Mouse (Mus musculus): ENCODE data around the gene Cct7. TPM values are rescaled to one million over a fixed set of nuclear protein-coding genes. Genes with fewer than 3 reads are reported as not detected.
"Not testable (repeated sequence)": the region's sequence is repeated elsewhere in the genome, so short reads cannot be mapped to it uniquely, and the experiment has no call there.

The Cct7 gene
- polyA plus RNA-seq, 1 experiment from 2014 or later = 644 TPM

DNA sequence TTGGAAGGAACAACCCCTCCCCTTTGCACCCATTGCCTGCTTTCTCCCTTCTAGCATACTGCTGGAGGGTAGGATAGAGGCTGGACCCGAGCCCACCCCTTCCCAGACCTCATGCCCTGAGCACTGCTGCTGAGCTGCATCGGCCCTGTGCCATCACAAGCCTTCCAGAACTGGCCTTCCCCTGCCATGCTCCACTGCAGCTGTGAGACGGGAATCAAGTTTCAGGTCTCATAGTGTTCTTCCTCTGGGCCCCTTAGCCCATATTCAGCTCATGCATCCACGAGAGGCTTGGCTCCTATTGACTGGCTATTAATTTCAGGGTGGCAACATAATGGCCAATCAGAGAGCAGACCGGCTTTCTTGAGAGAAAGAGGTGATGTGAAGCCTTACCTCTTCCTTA lies 6.0 kb upstream of the Cct7 start:
- Histone ChIP-seq H3K9ac (ENCODE audit: low read depth, low read length) (no peak overlapping the region), H3K36me3 (ENCODE audit: control insufficient read depth, insufficient read depth, low read length) (peaks cover 8% of the 10 kb centered on the region; the same call in 1 of the 2 replicates), H3K4me2 (replicated peaks; ENCODE audit: low read depth, low read length) (no peak overlapping the region), H3K27me3 (ENCODE audit: control insufficient read depth, insufficient read depth, low read length) (no peaks in the 10 kb centered on the region), H3K27ac (ENCODE audit: low read depth, low read length) (no peak overlapping the region), H3K4me3 (ENCODE audit: low read depth, low read length) (no peak overlapping the region), H3K9me3 (ENCODE audit: control insufficient read depth, low read length) (no peaks in the 10 kb centered on the region), H3K4me1 (replicated peaks; ENCODE audit: control insufficient read depth, insufficient read depth, low read length) (no peaks in the 10 kb centered on the region)
- no peak for DNase-seq (ENCODE audit: low spot score)
- 83% methylated on average over 5 of the region's 5 CpGs for WGBS
- no peak for ATAC-seq (ENCODE audit: low FRiP score)

- Histone ChIP-seq H3K9me3 (ENCODE audit: control insufficient read depth, low read length) (no peaks in the 10 kb centered on the region), H3K36me3 (ENCODE audit: control insufficient read depth, insufficient read depth, low read length) (peaks cover 8% of the 10 kb centered on the region; the same call in 1 of the 2 replicates), H3K4me1 (replicated peaks; ENCODE audit: control insufficient read depth, insufficient read depth, low read length) (no peaks in the 10 kb centered on the region), H3K9ac (ENCODE audit: low read depth, low read length) (no peak overlapping the region), H3K27ac (ENCODE audit: low read depth, low read length) (no peak overlapping the region), H3K4me2 (replicated peaks; ENCODE audit: low read depth, low read length) (no peak overlapping the region), H3K27me3 (ENCODE audit: control insufficient read depth, insufficient read depth, low read length) (no peaks in the 10 kb centered on the region), H3K4me3 (ENCODE audit: low read depth, low read length) (no peak overlapping the region)
- ATAC-seq (ENCODE audit: low FRiP score) = no peak
- 86% methylated on average over 6 of the region's 6 CpGs for WGBS
- DNase-seq (ENCODE audit: low spot score) = no peak
Observed at GRCm38 (mm10) chr6:85447351-85447750, 4.0 kb upstream of the Cct7 start.

DNA sequence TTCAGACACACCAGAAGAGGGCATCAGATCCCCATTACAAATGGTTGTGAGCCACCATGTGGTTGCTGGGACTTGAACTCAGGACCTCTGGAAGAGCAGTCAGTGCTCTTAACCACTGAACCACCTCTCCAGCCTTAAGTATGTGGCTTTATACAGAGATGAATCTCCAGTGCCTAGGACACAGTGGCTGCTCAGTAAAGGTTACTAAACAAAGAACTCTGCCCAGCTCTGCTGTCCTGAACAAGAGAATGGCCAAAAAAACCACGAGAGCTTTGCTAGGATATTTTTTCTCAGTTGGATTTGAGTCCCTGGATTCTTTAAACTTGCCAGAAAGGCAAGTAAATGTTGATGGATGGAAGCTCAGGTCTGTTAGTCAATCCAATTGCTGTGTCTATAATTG lies 1.2 kb upstream of the Cct7 start:
- not testable (repeated sequence) for H3K4me1 ChIP-seq (replicated peaks; ENCODE audit: control insufficient read depth, insufficient read depth, low read length); H3K36me3 ChIP-seq (ENCODE audit: control insufficient read depth, insufficient read depth, low read length); H3K4me3 ChIP-seq (ENCODE audit: low read depth, low read length); H3K9me3 ChIP-seq (ENCODE audit: control insufficient read depth, low read length); H3K27ac ChIP-seq (ENCODE audit: low read depth, low read length); DNase-seq (ENCODE audit: low spot score); ATAC-seq (ENCODE audit: low FRiP score); H3K9ac ChIP-seq (ENCODE audit: low read depth, low read length); H3K27me3 ChIP-seq (ENCODE audit: control insufficient read depth, insufficient read depth, low read length)
- 71% methylated on average over 1 of the region's 1 CpGs for WGBS
- peak overlapping the region; percentile 91; the same call in 1 of the 2 replicates for H3K4me2 ChIP-seq (replicated peaks; ENCODE audit: low read depth, low read length)

DNA sequence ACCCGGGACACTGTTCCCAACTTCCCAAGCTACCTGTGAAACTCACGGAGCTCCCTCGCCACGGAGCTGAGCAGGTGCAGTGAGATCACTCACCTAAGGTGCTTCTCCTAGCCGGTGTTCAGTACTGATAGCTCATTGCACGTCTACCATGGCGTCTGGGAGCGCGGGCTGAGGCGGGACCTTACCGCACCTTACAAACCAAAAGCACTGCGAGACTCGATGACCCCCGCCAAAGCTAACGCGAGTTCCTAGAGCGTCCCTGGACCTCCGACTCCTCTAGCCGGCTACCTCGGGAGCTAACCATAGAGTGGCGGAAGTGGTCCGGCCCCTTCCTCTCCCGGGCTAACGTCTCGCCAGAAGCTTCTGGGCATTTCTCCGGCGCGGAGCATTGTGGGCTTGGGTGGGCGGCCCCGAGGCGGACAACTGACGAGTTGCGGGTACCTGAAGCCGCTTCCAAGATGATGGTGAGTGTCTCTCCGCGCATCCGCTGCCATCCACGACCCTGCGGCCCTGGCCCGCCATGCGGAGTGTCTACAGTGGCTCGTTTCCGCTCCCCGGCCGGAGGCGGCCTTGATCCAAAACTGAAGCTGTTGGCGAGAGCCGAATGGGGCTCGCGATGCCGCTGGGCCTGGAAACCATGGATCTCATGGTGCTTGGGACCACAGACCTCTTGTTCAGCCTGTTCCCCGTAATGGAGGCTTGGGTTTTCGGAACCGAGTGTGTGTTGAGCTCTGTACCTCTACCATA lies 523 bp downstream of the Cct7 start, which contains the start of gene Pradc1:
Gene Pradc1 (minus strand): TSS at position 307 of the 747 bp plus-strand sequence.
- peak within 1 kb of the TSS; percentile 96 for H3K9ac ChIP-seq (ENCODE audit: low read depth, low read length)
- peak within 1 kb of the TSS; percentile 91 for H3K27ac ChIP-seq (ENCODE audit: low read depth, low read length)
- H3K27me3 ChIP-seq (ENCODE audit: control insufficient read depth, insufficient read depth, low read length) = no peaks in the 10 kb centered on the region
- H3K9me3 ChIP-seq (ENCODE audit: control insufficient read depth, low read length) = no peaks in the 10 kb centered on the region
- under 1% methylated on average over 54 of the region's 54 CpGs for WGBS
- peak; percentile 93 for ATAC-seq (ENCODE audit: low FRiP score)
- peak within 1 kb of the TSS; percentile 91 for H3K4me2 ChIP-seq (replicated peaks; ENCODE audit: low read depth, low read length)
- H3K4me3 ChIP-seq (ENCODE audit: low read depth, low read length) = peak within 1 kb of the TSS; percentile 86
- peak; percentile 98 for DNase-seq (ENCODE audit: low spot score)
- H3K36me3 ChIP-seq (ENCODE audit: control insufficient read depth, insufficient read depth, low read length) = no peaks in the 10 kb centered on the region
- H3K4me1 ChIP-seq (replicated peaks; ENCODE audit: control insufficient read depth, insufficient read depth, low read length) = peaks cover 8% of the 10 kb centered on the region; the same call in 1 of the 2 replicates

GRCm38 (mm10) chr6:85452411-85452665 lies 1.0 kb downstream of the Cct7 start:
- Histone ChIP-seq H3K27ac (ENCODE audit: low read depth, low read length) (peak overlapping the region; percentile 91), H3K4me1 (replicated peaks; ENCODE audit: control insufficient read depth, insufficient read depth, low read length) (peaks cover 8% of the 10 kb centered on the region; the same call in 1 of the 2 replicates), H3K4me2 (replicated peaks; ENCODE audit: low read depth, low read length) (peak overlapping the region; percentile 91), H3K4me3 (ENCODE audit: low read depth, low read length) (peak overlapping the region; percentile 86), H3K9ac (ENCODE audit: low read depth, low read length) (peak overlapping the region; percentile 96), H3K36me3 (ENCODE audit: control insufficient read depth, insufficient read depth, low read length) (no peaks in the 10 kb centered on the region), H3K27me3 (ENCODE audit: control insufficient read depth, insufficient read depth, low read length) (no peaks in the 10 kb centered on the region), H3K9me3 (ENCODE audit: control insufficient read depth, low read length) (no peaks in the 10 kb centered on the region)
- ATAC-seq (ENCODE audit: low FRiP score) (no peak; the same call in 1 of the 2 replicates), DNase-seq (ENCODE audit: low spot score) (no peak)
- under 1% methylated on average over 15 of the region's 15 CpGs for WGBS

DNA sequence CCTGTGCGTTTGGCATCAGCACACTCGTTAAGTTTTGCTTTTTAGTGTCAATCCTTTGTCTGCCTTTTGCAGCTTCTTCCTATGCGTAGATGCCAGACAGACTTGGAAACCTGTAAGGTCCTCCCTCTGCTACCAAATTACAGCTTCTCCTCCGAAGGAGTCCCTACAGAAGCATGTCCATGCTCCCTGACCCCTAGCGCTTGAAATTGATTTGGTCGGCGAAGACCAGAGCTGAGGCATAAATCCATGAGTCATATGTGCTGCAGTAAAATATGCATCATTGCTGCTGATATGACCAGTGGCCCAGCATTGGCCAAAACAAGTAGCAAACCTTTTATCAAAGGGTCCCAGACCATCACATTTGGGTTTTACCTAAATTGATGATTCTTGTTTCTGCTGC lies 1.5 kb downstream of the Cct7 start:
- H3K4me2 ChIP-seq (replicated peaks; ENCODE audit: low read depth, low read length) = peak overlapping the region; percentile 91
- 16% methylated on average over 7 of the region's 7 CpGs for WGBS
- ATAC-seq (ENCODE audit: low FRiP score) = no peak

GRCm38 (mm10) chr6:85459621-85460020 lies 8.3 kb downstream of the Cct7 start:
- WGBS = 81% methylated on average over 2 of the region's 2 CpGs
- Histone ChIP-seq H3K4me3 (ENCODE audit: low read depth, low read length) (no peak overlapping the region), H3K9ac (ENCODE audit: low read depth, low read length) (no peak overlapping the region), H3K4me2 (replicated peaks; ENCODE audit: low read depth, low read length) (no peak overlapping the region), H3K36me3 (ENCODE audit: control insufficient read depth, insufficient read depth, low read length) (peaks cover 24% of the 10 kb centered on the region; the same call in 1 of the 2 replicates), H3K27ac (ENCODE audit: low read depth, low read length) (no peak overlapping the region), H3K9me3 (ENCODE audit: control insufficient read depth, low read length) (no peaks in the 10 kb centered on the region), H3K27me3 (ENCODE audit: control insufficient read depth, insufficient read depth, low read length) (no peaks in the 10 kb centered on the region), H3K4me1 (replicated peaks; ENCODE audit: control insufficient read depth, insufficient read depth, low read length) (peaks cover 2% of the 10 kb centered on the region; the same call in 1 of the 2 replicates)
- ATAC-seq (ENCODE audit: low FRiP score) = no peak
- DNase-seq (ENCODE audit: low spot score) = no peak

More for the DNA sequence above, 1.5 kb downstream of the Cct7 start:
- Histone ChIP-seq H3K36me3 (ENCODE audit: control insufficient read depth, insufficient read depth, low read length) (no peaks in the 10 kb centered on the region), H3K9ac (ENCODE audit: low read depth, low read length) (peak overlapping the region; percentile 96), H3K27me3 (ENCODE audit: control insufficient read depth, insufficient read depth, low read length) (no peaks in the 10 kb centered on the region), H3K4me1 (replicated peaks; ENCODE audit: control insufficient read depth, insufficient read depth, low read length) (peaks cover 8% of the 10 kb centered on the region; the same call in 1 of the 2 replicates), H3K9me3 (ENCODE audit: control insufficient read depth, low read length) (no peaks in the 10 kb centered on the region), H3K27ac (ENCODE audit: low read depth, low read length) (peak overlapping the region; percentile 9; the same call in 1 of the 2 replicates), H3K4me3 (ENCODE audit: low read depth, low read length) (peak overlapping the region; percentile 86)
- DNase-seq (ENCODE audit: low spot score) = no peak

GRCm38 (mm10) chr6:85465381-85465780 lies 14.1 kb downstream of the Cct7 start:
- Histone ChIP-seq H3K27ac (ENCODE audit: low read depth, low read length) (no peak overlapping the region), H3K4me3 (ENCODE audit: low read depth, low read length) (no peak overlapping the region), H3K27me3 (ENCODE audit: control insufficient read depth, insufficient read depth, low read length) (no peaks in the 10 kb centered on the region), H3K9me3 (ENCODE audit: control insufficient read depth, low read length) (no peaks in the 10 kb centered on the region), H3K4me1 (replicated peaks; ENCODE audit: control insufficient read depth, insufficient read depth, low read length) (no peaks in the 10 kb centered on the region), H3K9ac (ENCODE audit: low read depth, low read length) (no peak overlapping the region), H3K4me2 (replicated peaks; ENCODE audit: low read depth, low read length) (no peak overlapping the region), H3K36me3 (ENCODE audit: control insufficient read depth, insufficient read depth, low read length) (peaks cover 52% of the 10 kb centered on the region)
- ATAC-seq (ENCODE audit: low FRiP score) (no peak), DNase-seq (ENCODE audit: low spot score) (peak; percentile 13)
